Mouse (Mus musculus) urinary bladder, postnatal 14 days (tissue): Measurements from ENCODE around the gene Igfbp6.

Source experiments
- DNase-seq: peaks from one replicate; pipeline ENCODE4 v3.0.0; 2021; ENCODE audit warnings: low spot score

Gene Igfbp6

DNA sequence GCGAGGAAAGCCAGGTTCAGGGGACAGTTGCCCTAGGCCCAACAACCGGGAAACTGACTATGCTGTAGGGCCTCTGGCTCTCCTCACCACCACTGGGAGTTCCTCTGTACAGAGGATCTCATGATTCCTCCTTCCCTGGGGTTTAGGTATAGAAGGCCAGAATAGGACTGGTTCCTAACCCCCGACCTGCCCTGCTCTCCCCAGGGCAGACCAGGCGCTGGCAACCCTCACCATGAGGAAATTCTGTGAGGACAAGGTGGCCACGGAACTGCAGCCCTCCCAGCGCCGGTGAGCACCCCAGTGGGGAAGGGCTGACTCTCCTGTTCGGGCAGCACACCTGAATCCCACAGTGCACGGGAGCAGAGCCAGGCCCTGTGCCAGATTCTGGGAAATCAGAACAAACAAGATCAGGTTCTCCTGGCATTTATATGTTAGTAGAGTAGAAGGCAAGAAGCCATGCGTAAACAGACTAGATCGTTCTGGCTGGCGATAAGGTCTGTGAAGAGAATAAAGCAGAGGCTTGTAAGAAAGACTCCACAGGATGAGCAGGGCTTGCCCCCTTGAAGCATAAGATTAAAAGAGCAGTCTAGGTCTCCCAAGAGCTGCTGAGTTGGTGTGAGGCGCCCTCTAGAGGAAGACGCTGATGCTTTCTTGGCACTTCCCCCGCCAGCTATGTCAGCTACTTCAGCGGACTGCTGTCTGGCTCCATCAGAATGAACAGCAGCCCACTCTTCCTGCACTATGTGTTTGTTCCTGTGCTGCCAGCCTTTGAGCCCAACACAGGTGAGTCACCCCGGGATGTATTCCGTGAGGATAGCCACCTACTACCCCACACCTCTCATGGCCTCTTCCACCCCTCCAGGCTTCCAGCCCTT, 35.3 kb upstream of the Igfbp6 start:
- peak; percentile 81 for DNase-seq

- DNase-seq = no peak
These were observed 33.9 kb upstream of the Igfbp6 start for GRCm38 (mm10) chr15:102110271-102110670.

DNA sequence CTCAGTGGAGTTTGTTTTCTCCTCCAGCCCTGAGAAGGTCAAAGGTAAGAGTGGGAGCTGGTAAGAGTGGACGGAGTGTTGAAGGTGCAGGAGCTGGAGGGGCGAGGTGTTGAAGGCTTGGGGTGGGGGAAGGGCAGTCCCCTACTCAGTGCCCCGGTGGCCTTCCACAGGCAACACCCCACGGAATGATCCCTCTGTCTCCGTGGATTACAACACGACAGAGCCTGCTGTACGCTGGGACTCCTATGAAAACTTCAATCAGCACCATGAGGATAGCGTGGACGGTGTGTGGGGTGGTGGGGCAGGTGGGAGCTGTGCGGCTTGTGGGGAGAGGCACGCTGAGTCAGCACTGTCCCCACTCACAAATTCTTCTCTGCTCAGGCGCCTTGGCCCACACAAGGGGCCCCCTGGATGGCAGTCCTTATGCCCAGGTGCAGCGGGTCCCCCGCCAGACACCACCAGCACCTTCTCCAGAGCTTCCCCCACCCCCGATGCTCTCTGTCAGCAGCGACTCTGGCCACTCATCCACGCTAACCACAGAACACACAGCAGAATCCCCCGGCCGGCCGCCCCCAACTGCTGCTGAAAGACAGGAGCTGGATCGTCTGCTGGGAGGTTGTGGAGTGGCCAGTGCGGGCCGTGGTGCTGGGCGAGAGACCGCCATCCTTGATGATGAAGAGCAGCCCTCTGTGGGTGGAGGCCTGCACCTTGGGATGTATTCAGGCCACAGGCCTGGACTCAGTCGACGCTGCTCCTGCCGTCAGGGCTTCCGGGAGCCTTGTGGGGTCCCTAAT, 33.3 kb upstream of the Igfbp6 start:
- DNase-seq = no peak

- DNase-seq = no peak
These were observed 32.7 kb upstream of the Igfbp6 start for GRCm38 (mm10) chr15:102111495-102111829.

- DNase-seq = no peak
These were observed 32.0 kb upstream of the Igfbp6 start for GRCm38 (mm10) chr15:102112181-102112580.

DNA sequence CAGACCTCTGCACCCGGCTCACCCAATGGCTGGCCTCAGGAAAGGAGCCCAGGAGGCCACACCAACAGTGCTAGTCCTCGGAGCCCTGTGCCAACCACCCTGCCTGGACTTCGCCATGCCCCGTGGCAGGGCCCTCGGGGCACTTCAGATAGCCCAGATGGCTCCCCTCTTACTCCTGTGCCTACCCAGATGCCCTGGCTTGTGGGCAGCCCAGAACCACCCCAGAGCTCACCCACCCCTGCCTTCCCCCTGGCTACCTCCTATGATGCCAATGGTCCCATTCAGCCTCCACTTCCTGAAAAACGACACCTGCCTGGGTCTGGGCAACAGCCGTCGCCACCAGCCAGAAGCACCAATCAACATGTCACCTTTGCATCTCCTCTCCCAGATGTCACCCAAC, 31.3 kb upstream of the Igfbp6 start:
- DNase-seq = no peak

- no peak for DNase-seq
These were observed 30.5 kb upstream of the Igfbp6 start for GRCm38 (mm10) chr15:102113674-102114073.

DNA sequence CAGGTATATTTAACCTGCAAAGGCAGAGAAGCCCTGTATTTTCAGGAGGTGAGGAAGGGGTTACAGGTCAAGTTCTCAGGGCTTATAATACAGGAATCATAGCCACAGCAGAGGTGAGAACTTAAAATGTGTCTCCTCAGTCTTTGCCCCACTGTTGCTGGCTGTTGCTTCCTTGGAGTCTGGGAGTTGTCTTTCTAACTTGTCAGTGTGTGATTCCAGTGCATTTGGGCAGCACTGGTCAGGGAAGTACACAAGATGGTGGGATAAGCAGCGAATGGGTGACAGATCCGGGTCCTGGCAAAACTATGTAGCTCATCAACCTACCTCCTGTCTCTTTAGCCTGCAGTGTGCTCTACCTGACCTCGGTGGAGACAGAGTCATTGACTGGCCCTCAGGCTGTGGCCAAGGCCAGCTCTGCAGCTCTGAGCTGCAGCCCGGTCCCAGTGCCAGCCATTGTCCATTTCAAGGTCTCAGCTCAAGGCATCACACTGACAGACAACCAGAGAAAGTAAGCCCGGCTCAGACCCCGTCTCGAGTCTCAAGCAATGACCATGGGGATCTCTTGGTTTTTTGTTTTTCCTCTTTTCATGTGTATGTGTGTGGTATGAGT, 29.4 kb upstream of the Igfbp6 start:
- DNase-seq = no peak

- no peak for DNase-seq
These were observed 28.4 kb upstream of the Igfbp6 start for GRCm38 (mm10) chr15:102115731-102116231.

GRCm38 (mm10) chr15:102116753-102117415, 27.3 kb upstream of the Igfbp6 start:
- DNase-seq = no peak

GRCm38 (mm10) chr15:102117461-102118443, 26.4 kb upstream of the Igfbp6 start:
- no peak for DNase-seq

DNA sequence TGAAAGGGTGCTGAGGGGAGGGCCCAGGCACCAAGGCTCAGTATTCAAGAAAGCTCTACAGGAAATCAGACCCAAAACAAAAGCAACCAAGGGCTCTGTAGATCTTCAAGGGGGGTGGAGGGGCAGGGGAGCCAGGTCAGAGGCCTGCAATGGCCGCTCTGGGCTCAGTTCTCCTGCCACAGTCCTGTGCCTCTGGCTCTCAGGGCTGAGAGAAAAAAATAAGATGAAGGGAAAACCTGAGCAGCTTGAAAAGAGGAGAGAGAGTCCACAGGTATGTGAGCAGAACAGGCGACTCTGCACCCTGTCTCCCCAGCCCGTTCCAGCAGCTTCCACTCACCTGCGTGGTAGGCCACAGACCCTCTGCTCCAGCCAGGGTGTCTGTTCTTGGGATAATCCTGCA, 25.6 kb upstream of the Igfbp6 start:
- no peak for DNase-seq

GRCm38 (mm10) chr15:102119121-102119830, 24.9 kb upstream of the Igfbp6 start:
- DNase-seq = no peak

GRCm38 (mm10) chr15:102119831-102120170, 24.4 kb upstream of the Igfbp6 start:
- DNase-seq = no peak

DNA sequence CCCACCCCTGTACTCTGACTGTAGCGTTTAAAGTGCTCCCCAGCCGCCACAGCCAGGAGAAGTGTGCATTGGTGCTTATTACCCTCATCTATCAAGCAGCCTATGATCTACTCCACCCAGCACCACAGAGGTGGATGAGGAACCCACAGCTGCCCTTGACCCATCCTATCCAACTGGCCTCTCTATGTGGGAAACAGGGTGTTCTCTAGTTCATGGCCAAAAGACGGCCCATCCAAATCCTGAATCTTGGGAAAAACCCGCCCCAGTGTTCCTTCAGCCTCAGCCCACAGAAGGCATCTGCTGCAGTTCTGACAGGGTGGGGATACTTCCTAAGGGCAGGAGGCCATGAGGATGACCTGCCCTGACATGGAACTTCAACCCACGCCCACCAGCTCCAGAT, 23.6 kb upstream of the Igfbp6 start:
- peak; percentile 46 for DNase-seq

- peak; percentile 48 for DNase-seq
These were observed 17.9 kb upstream of the Igfbp6 start for GRCm38 (mm10) chr15:102126303-102126702.

DNA sequence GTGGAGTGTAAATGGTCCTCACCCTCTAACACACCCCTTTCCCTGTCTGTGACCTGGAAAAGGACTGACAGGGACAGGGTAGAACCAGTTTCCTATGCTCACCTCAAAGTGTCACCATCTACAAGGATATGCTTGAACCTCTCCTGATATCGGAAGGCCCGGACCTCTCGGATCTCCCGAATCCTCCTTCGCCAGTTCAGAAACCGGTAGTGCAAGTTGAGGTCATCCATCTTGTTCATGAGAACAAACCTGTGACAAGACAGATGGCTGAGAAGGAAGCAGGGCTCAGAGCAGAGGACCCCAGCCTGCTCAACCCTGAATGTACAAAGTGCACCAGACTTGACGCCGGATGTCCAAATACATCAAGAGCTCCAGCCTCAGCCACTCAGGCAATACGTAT, 10.8 kb upstream of the Igfbp6 start:
- DNase-seq = peak; percentile 51

DNA sequence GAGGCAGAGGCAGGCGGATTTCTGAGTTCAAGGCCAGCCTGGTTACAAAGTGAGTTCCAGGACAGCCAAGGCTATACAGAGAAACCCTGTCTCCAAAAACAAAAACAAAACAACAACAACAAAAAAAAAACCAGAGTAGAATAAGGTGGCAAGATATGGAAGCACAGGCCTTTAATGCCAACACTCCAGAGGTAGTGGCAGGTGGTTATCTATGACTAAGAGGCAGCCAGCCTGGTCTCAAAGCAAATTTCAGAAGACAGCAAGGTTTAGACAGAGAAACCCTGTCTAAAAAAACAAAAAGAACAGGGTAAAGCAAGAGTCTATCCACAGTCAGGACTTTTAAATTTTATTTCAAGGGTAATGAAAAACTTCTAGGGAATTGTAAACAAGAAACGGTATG, 9.5 kb upstream of the Igfbp6 start:
- DNase-seq = no peak

DNA sequence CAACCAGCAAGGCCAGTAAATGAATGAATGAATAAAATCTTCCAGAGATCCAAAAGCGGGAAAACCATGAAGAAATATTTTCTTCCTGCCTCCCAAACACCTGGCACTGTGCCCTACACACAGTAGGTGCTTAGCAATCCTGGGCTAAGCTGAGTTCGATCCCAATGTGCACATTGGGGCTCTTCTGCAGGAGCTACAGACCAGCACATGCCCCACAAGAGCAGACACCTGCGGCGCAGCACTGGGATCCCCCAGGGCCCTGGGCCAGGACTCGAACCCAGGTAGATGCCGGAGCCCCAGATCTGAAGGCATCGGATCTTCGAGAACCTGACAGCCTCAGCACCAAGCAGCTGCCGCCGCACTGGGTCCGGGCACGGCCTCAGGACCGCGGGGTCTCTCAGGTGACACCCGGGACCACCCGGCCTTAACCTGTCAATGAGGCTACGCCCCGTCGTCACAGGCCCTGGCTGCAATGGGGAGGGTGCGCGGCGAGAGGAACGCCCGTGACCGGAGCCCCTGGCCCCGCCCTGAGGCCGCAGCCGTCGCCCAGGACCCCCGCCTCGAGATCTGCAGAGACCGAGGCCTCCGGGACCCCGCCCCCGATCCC, 8.5 kb upstream of the Igfbp6 start:
- DNase-seq = no peak
